Mouse (Mus musculus): Measurements from ENCODE around the gene Gprc5a. TPM values are rescaled to one million over a fixed set of nuclear protein-coding genes. Genes with fewer than 3 reads are reported as not detected.

Gene Gprc5a
- polyA plus RNA-seq, 1 experiment = not detected

DNA sequence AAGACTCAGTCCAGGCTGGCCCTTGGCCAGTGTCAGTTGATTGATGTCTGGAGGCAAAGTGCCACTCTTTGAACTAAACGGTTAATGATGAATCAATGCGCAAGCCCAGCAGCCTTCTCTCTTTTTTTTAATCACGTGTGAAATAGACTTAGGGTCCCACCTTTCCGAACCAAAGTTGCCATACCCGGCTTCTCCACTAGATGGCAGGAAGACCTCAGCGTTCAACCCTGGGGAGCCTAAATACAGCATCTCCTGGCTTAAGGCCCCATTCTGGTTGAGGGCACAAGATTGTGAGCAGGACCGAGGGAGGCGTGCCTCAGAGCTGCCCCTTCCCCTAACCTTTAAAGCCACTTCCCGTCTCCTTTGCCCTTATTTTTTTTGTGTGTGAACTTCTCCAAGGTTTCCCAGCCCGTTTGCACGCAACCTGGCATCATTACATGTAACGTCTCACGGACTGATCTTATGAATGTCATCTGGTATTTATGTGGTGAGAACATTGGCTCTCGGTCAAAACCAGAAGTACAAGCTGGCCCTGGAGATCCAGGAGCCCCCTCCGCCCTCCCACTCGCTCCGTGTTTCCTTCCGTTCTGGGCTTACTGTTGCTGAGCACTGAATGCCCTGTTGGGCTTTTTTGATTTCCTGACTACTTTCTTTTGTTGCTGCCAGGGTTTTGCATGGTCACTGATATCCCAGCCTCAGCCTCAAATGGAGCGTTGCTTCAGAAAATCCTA, 22.4 kb downstream of the Gprc5a start:
- Histone ChIP-seq H3K4me3 (replicated peaks) (no peak overlapping the region), H3K4me1 (ENCODE audit: control insufficient read depth) (no peaks in the 10 kb centered on the region), H3K36me3 (ENCODE audit: control insufficient read depth) (no peaks in the 10 kb centered on the region), H3K27me3 (ENCODE audit: control insufficient read depth) (no peaks in the 10 kb centered on the region), H3K9me3 (ENCODE audit: control insufficient read depth, low read length) (no peaks in the 10 kb centered on the region)
- no peak for TF ChIP-seq GATA1 (IDR thresholded peaks at IDR 0.05; ENCODE audit: low read length)
- no peak for TF ChIP-seq TAL1 (IDR thresholded peaks at IDR 0.05; ENCODE audit: low read length)

- Histone ChIP-seq H3K4me1 (ENCODE audit: control insufficient read depth) (no peaks in the 10 kb centered on the region), H3K27me3 (ENCODE audit: control insufficient read depth) (no peaks in the 10 kb centered on the region), H3K4me3 (replicated peaks) (no peak overlapping the region), H3K36me3 (ENCODE audit: control insufficient read depth) (no peaks in the 10 kb centered on the region), H3K9me3 (ENCODE audit: control insufficient read depth, low read length) (no peaks in the 10 kb centered on the region)
- TF ChIP-seq TAL1 (IDR thresholded peaks at IDR 0.05; ENCODE audit: low read length) (no peak), GATA1 (IDR thresholded peaks at IDR 0.05; ENCODE audit: low read length) (no peak)
Measured at GRCm38 (mm10) chr6:135089786-135090185, 24.3 kb downstream of the Gprc5a start.

GRCm38 (mm10) chr6:135090661-135091060, 25.2 kb downstream of the Gprc5a start:
- TF ChIP-seq GATA1 (IDR thresholded peaks at IDR 0.05; ENCODE audit: low read length) = no peak
- TF ChIP-seq TAL1 (IDR thresholded peaks at IDR 0.05; ENCODE audit: low read length) = no peak
- Histone ChIP-seq H3K36me3 (ENCODE audit: control insufficient read depth) (no peaks in the 10 kb centered on the region), H3K9me3 (ENCODE audit: control insufficient read depth, low read length) (no peaks in the 10 kb centered on the region)

GRCm38 (mm10) chr6:135092798-135093470, 27.5 kb downstream of the Gprc5a start:
- H3K9me3 ChIP-seq (ENCODE audit: control insufficient read depth, low read length) = no peaks in the 10 kb centered on the region
- H3K36me3 ChIP-seq (ENCODE audit: control insufficient read depth) = no peaks in the 10 kb centered on the region
- H3K27me3 ChIP-seq (ENCODE audit: control insufficient read depth) = no peaks in the 10 kb centered on the region
- no peak overlapping the region for H3K4me3 ChIP-seq (replicated peaks)
- TF ChIP-seq TAL1 (IDR thresholded peaks at IDR 0.05; ENCODE audit: low read length) (no peak), GATA1 (IDR thresholded peaks at IDR 0.05; ENCODE audit: low read length) (no peak)
- no peaks in the 10 kb centered on the region for H3K4me1 ChIP-seq (ENCODE audit: control insufficient read depth)

More at GRCm38 (mm10) chr6:135090661-135091060, 25.2 kb downstream of the Gprc5a start:
- H3K4me3 ChIP-seq (replicated peaks) = no peak overlapping the region
- no peaks in the 10 kb centered on the region for H3K4me1 ChIP-seq (ENCODE audit: control insufficient read depth)
- no peaks in the 10 kb centered on the region for H3K27me3 ChIP-seq (ENCODE audit: control insufficient read depth)

- no peak for TF ChIP-seq TAL1 (IDR thresholded peaks at IDR 0.05; ENCODE audit: low read length)
- no peak for TF ChIP-seq GATA1 (IDR thresholded peaks at IDR 0.05; ENCODE audit: low read length)
- no peaks in the 10 kb centered on the region for H3K27me3 ChIP-seq (ENCODE audit: control insufficient read depth)
- H3K4me3 ChIP-seq (replicated peaks) = no peak overlapping the region
- no peaks in the 10 kb centered on the region for H3K4me1 ChIP-seq (ENCODE audit: control insufficient read depth)
- no peaks in the 10 kb centered on the region for H3K36me3 ChIP-seq (ENCODE audit: control insufficient read depth)
- H3K9me3 ChIP-seq (ENCODE audit: control insufficient read depth, low read length) = no peaks in the 10 kb centered on the region
Measured at GRCm38 (mm10) chr6:135100787-135101472, 35.5 kb downstream of the Gprc5a start.

DNA sequence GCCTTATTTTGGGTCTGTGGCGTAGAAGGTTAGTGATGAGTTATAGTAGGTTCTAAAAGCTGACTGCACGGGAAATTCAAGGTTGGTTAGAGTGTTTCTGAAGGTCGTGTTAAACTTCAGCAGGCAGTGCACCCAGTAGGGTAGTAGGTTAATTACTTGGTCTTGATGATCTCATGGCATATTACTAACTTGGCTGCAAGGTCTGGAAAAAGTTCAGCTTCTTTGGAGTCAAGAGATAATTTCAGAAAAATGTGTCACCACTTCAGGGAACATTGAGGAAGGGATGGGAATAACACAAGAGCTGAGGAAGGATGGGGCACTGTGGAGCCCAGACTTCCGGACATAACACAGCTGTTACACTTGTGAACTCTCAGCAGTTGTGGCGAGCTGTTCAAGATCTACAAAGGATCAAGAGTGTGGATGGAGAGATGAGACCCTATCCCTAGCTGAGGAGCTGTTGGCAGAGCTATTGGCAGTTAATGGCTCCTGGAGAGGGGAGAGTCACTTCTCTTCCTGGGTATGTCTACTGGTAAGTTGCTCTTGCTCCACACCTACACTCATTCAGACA, 37.4 kb downstream of the Gprc5a start:
- Histone ChIP-seq H3K36me3 (ENCODE audit: control insufficient read depth) (no peaks in the 10 kb centered on the region), H3K4me1 (ENCODE audit: control insufficient read depth) (no peaks in the 10 kb centered on the region), H3K27me3 (ENCODE audit: control insufficient read depth) (no peaks in the 10 kb centered on the region), H3K9me3 (ENCODE audit: control insufficient read depth, low read length) (no peaks in the 10 kb centered on the region), H3K4me3 (replicated peaks) (no peak overlapping the region)
- TF ChIP-seq GATA1 (IDR thresholded peaks at IDR 0.05; ENCODE audit: low read length) (no peak), TAL1 (IDR thresholded peaks at IDR 0.05; ENCODE audit: low read length) (no peak)

DNA sequence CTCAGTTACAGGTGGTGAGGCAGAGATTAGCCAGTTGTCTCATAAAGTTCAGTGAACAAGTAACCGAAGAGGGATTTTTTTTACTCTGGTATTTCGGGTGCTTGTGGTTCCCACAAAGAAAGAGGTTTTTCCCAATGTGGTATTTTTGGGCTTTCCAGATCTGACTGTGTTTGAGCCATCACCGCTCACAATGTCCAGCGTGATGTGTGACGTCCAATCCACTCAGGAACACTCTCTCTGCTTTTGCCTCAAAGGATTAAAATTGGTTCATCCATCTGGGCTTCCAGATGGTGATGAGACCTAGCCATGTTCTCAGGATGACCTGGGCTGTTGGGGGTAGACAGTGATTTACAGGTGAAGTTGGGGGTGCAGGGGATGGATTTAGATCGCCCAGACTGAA, 41.6 kb downstream of the Gprc5a start:
- TF ChIP-seq GATA1 (IDR thresholded peaks at IDR 0.05; ENCODE audit: low read length) (no peak), TAL1 (IDR thresholded peaks at IDR 0.05; ENCODE audit: low read length) (no peak)
- no peaks in the 10 kb centered on the region for H3K9me3 ChIP-seq (ENCODE audit: control insufficient read depth, low read length)
- no peaks in the 10 kb centered on the region for H3K4me1 ChIP-seq (ENCODE audit: control insufficient read depth)
- H3K36me3 ChIP-seq (ENCODE audit: control insufficient read depth) = no peaks in the 10 kb centered on the region
- H3K4me3 ChIP-seq (replicated peaks) = no peak overlapping the region
- no peaks in the 10 kb centered on the region for H3K27me3 ChIP-seq (ENCODE audit: control insufficient read depth)

GRCm38 (mm10) chr6:135112411-135113113, 47.1 kb downstream of the Gprc5a start:
- no peak for TF ChIP-seq TAL1 (IDR thresholded peaks at IDR 0.05; ENCODE audit: low read length)
- TF ChIP-seq GATA1 (IDR thresholded peaks at IDR 0.05; ENCODE audit: low read length) = no peak
- H3K27me3 ChIP-seq (ENCODE audit: control insufficient read depth) = peaks cover 6% of the 10 kb centered on the region

More at GRCm38 (mm10) chr6:135112411-135113113, 47.1 kb downstream of the Gprc5a start:
- Histone ChIP-seq H3K4me3 (replicated peaks) (no peak overlapping the region), H3K9me3 (ENCODE audit: control insufficient read depth, low read length) (no peaks in the 10 kb centered on the region), H3K4me1 (ENCODE audit: control insufficient read depth) (no peaks in the 10 kb centered on the region), H3K36me3 (ENCODE audit: control insufficient read depth) (no peaks in the 10 kb centered on the region)
